Mouse (Mus musculus) ES-CJ7 (cell line): ENCODE results near the gene Rbp1.
A peak's percentile ranks its signal among the peaks of the same experiment; 100 is the strongest.

ENCODE experiments used
- DNase-seq: peaks from one replicate; pipeline ENCODE4 v3.0.0; 2011; ENCODE audit warnings: low read depth, low spot score

Rbp1 gene

DNA sequence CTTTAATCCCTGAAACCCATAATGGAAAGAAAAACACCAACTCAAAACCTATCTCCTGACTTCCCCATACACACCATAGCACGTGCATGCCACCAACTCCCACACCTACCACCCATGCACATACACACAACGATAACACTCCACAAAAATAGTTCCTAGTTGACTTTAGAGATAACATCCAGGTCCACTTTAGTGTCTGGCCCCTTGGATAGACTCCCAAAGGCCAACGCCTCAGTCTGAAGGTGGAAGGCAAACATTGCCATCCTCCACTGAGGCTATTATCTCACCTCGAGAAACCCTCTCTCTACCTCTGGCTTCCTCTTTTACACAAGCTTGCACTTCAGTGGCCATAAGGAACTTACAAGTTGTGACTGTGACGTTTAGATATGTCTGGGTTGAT, 69.5 kb downstream of the Rbp1 start:
- DNase-seq, result no peak

DNA sequence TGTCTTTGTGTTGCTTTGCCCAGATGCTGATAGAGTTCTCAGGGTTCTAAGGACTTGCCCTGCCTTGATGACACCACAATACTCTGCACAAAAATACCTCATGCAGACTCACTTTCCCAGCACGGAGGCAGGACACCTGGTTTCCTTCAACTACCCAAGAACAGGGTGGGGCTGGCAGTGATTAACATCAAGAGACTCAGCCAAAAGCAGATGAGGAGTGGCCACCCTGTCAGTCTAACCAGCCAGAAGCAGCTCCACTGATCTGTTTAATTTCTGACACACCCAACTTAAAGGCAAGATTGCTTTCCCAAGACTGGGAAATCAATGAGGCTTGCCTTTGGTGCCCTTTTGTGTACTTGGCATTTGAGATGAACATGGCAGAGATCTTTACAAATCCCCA, 70.1 kb downstream of the Rbp1 start:
- peak; percentile 20 for DNase-seq
